In the genomic region with DNA sequence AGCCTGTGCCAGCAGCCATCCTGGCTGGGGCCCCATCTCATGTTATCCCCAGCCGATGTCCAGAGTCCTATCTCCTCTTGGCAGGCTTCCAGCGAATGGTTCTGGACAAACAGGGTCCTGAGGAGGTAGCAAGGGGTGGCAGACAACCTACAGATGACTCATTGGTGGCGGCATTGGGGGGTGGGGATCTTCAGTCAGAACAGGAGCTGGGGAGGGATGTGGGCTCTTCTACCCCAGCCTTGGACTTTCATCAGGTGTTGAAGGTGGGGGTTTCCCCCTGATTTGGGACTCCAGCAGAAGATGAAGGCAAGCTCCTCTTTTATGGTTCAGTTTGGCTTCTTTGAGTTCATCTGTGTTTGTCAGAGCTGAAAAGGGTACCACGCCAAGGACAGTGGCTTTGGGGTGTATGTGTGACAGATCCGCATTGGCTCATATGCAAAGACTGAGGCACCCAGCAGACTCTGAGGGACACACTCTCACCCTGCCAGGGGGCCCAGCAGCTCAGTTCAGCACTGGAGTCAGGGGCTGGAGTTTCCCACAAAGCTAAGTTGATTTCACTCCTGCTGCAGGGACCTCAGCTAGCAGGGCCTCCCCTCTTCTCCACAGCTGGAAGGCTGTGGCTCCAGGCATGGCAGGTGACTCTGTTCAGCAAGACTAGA, we compare ENCODE assay signal across 15 mouse cellular contexts. TPM values are rescaled to one million over a fixed set of nuclear protein-coding genes. Genes with fewer than 3 reads are reported as not detected.
A peak's percentile ranks its signal among the peaks of the same experiment; 100 is the strongest.
DNase-seq lines count a peak whose midpoint lies in the region; ATAC-seq and TF ChIP-seq lines count a peak whose summit lies in the region.
"Had no signal": no experiment of that assay in that cellular context is flagged by ENCODE, and none has a peak within 500 bp of the region (broad histone marks: within the 10 kb centered on the region; RNA-seq: fewer than 3 reads in every experiment).

No protein-coding gene starts in this region.

- peaks cover under 1% of the 10 kb centered on the region; the same call in 1 of the 2 replicates for H3K4me1 ChIP-seq in heart, postnatal 0 days (ENCODE audit: control insufficient read depth, insufficient read depth)
- H3K4me1 ChIP-seq in testis, adult 2 months (ENCODE audit: control insufficient read depth, insufficient read depth, low read length), result peaks cover 12% of the 10 kb centered on the region
- H3K4me1 ChIP-seq in forebrain, embryonic 16.5 days (replicated peaks; ENCODE audit: control insufficient read depth, insufficient read depth, low read length), result peaks cover 9% of the 10 kb centered on the region; the same call in 1 of the 2 replicates

- intact Hi-C loops in heart, postnatal 36 days (cut with DNase I), result no loop called here

- no peak overlapping the region for H3K9ac ChIP-seq in heart, postnatal 0 days (replicated peaks; ENCODE audit: low read depth, low read length)
- H3K9ac ChIP-seq in forebrain, embryonic 16.5 days (replicated peaks; ENCODE audit: low read depth, low read length), result no peak overlapping the region

- peaks cover 12% of the 10 kb centered on the region for H3K27me3 ChIP-seq in heart, postnatal 0 days (ENCODE audit: control insufficient read depth, insufficient read depth, low read length)
- H3K27me3 ChIP-seq in testis, adult 2 months (ENCODE audit: control insufficient read depth, insufficient read depth, low read length), result no peaks in the 10 kb centered on the region
- peaks cover 24% of the 10 kb centered on the region for H3K27me3 ChIP-seq in forebrain, embryonic 16.5 days (replicated peaks; ENCODE audit: control insufficient read depth, insufficient read depth, low read length)

- WGBS in heart, postnatal 0 days, result 45% methylated on average over 5 of the region's 5 CpGs
- WGBS in forebrain, embryonic 16.5 days, result 68% methylated on average over 5 of the region's 5 CpGs

- TF ChIP-seq POLR2A in testis, adult 2 months (IDR thresholded peaks at IDR 0.05; ENCODE audit: control insufficient read depth, low read depth, low read length), result no peak

- no peaks in the 10 kb centered on the region for H3K36me3 ChIP-seq in heart, postnatal 0 days (replicated peaks; ENCODE audit: control insufficient read depth, insufficient read depth, low read length)
- no peaks in the 10 kb centered on the region for H3K36me3 ChIP-seq in testis, adult 2 months (ENCODE audit: control insufficient read depth, insufficient read depth, low read length)
- H3K36me3 ChIP-seq in forebrain, embryonic 16.5 days (ENCODE audit: control insufficient read depth, insufficient read depth), result no peaks in the 10 kb centered on the region
- H3K36me3 ChIP-seq: forebrain, embryonic 10.5 days had no signal

- no peak for TF ChIP-seq CTCF in heart, postnatal 0 days (IDR thresholded peaks at IDR 0.05; ENCODE audit: low read depth)
- no peak for TF ChIP-seq CTCF in testis, adult 2 months (IDR thresholded peaks at IDR 0.05; ENCODE audit: control insufficient read depth, insufficient read depth, insufficient replicate concordance, low read depth, low read length)

- no peak for DNase-seq in heart, postnatal 0 days (ENCODE audit: low spot score)
- no peak for DNase-seq in heart, postnatal 36 days
- DNase-seq in testis, postnatal 14 days (ENCODE audit: low spot score), result no peak
- DNase-seq in natural killer cell, adult 2 months (ENCODE audit: low spot score in 2 of 2), result peak; percentile 86 to 91
- DNase-seq: gastrocnemius, postnatal 25 days had no signal

- H3K4me3 ChIP-seq in heart, postnatal 0 days (ENCODE audit: low read depth, low read length), result no peak overlapping the region
- H3K4me3 ChIP-seq in testis, adult 2 months (ENCODE audit: control insufficient read depth, low read depth, low read length), result peak overlapping the region; percentile 40
- no peak overlapping the region for H3K4me3 ChIP-seq in forebrain, embryonic 16.5 days (replicated peaks; ENCODE audit: low read length)
- H3K4me3 ChIP-seq: forebrain, embryonic 10.5 days; layer of hippocampus, adult 2 months had no signal

- H3K9me3 ChIP-seq in heart, postnatal 0 days (replicated peaks; ENCODE audit: control insufficient read depth, low read length), result no peaks in the 10 kb centered on the region
- no peaks in the 10 kb centered on the region for H3K9me3 ChIP-seq in forebrain, embryonic 16.5 days (ENCODE audit: control insufficient read depth, low read length)
- H3K9me3 ChIP-seq: forebrain, embryonic 10.5 days had no signal

- peak overlapping the region; percentile 17; the same call in 1 of the 2 replicates for H3K4me2 ChIP-seq in heart, postnatal 0 days (ENCODE audit: low read depth, low read length)
- no peak overlapping the region for H3K4me2 ChIP-seq in forebrain, embryonic 16.5 days (ENCODE audit: low read length)

- peak overlapping the region; percentile 49; the same call in 1 of the 2 replicates for H3K27ac ChIP-seq in heart, postnatal 0 days (ENCODE audit: low read depth)
- H3K27ac ChIP-seq in testis, adult 2 months (ENCODE audit: control insufficient read depth, insufficient read depth, low read depth, low read length), result no peak overlapping the region
- H3K27ac ChIP-seq in forebrain, embryonic 16.5 days (ENCODE audit: low read length), result no peak overlapping the region
- H3K27ac ChIP-seq: forebrain, embryonic 10.5 days; layer of hippocampus, adult 2 months had no signal

- no peak for TF ChIP-seq EP300 in heart, postnatal 0 days (IDR thresholded peaks at IDR 0.05; ENCODE audit: low read depth)

- ATAC-seq in heart, postnatal 0 days (ENCODE audit: insufficient read depth, low read depth), result no peak
- no peak for ATAC-seq in forebrain, embryonic 16.5 days
- no peak for ATAC-seq in erythroid progenitor cell, adult 5-6 weeks (replicated peaks; ENCODE audit: low FRiP score, poor library complexity, severe bottlenecking)
- ATAC-seq in frontal cortex, adult (ENCODE audit: low TSS enrichment), result no peak

RNA-seq across cellular contexts. Expression of gene Dusp2, which starts 1.9 kb away (rescaled TPM):
- 6.8 and 13.8 TPM in 2 replicates for total RNA-seq in heart, postnatal 0 days (2014; rRNA removed; ENCODE audit: low replicate concordance)
- 5.1 and 7.3 TPM in 2 replicates for polyA plus RNA-seq in heart, postnatal 0 days (2015; fragmentation: Nextera tagmentation; extraction: Ambion mirVana)
- total RNA-seq in heart, postnatal 36 days (2021), result under 1 TPM; 0.36 to 0.38 TPM
- polyA plus RNA-seq in testis, adult 2 months (2012; rRNA removed), result 6.7 and 9.6 TPM in 2 replicates
- polyA plus RNA-seq in forebrain, embryonic 16.5 days (2015; fragmentation: Nextera tagmentation; extraction: Ambion mirVana), result 6.6 and 7.7 TPM in 2 replicates
- 14.8 and 24.7 TPM in 2 replicates for total RNA-seq in erythroid progenitor cell, adult 5-6 weeks (2015; ENCODE audit: low replicate concordance)
- total RNA-seq in erythroid progenitor cell, adult 5-6 weeks (2017; ENCODE audit: low replicate concordance), result 3.1 and 16.0 TPM in 2 replicates

RNA-seq across cellular contexts. Expression of gene Astl, which starts 4.4 kb away (rescaled TPM):
- not detected in 2 replicates for total RNA-seq in heart, postnatal 0 days (2014; rRNA removed; ENCODE audit: low replicate concordance)
- polyA plus RNA-seq in heart, postnatal 0 days (2015; fragmentation: Nextera tagmentation; extraction: Ambion mirVana), result not detected in 2 replicates
- not detected for total RNA-seq in heart, postnatal 36 days (2021)
- not detected in 2 replicates for polyA plus RNA-seq in testis, adult 2 months (2012; rRNA removed)
- polyA plus RNA-seq in forebrain, embryonic 16.5 days (2015; fragmentation: Nextera tagmentation; extraction: Ambion mirVana), result not detected in 2 replicates
- not detected in 2 replicates for total RNA-seq in erythroid progenitor cell, adult 5-6 weeks (2015; ENCODE audit: low replicate concordance)
- not detected in 2 replicates for total RNA-seq in erythroid progenitor cell, adult 5-6 weeks (2017; ENCODE audit: low replicate concordance)
- total RNA-seq: gastrocnemius, postnatal 25 days; layer of hippocampus, adult 2 months had no signal
- polyA plus RNA-seq: cortical plate, adult 2 months; forebrain, embryonic 10.5 days; hindbrain, embryonic 11.5 days; neural tube, embryonic 11.5 days; urinary bladder, adult 2 months had no signal

RNA-seq across cellular contexts. Expression of gene Adra2b, which starts 28.9 kb away (rescaled TPM):
- 1.1 and 2.0 TPM in 2 replicates for total RNA-seq in heart, postnatal 0 days (2014; rRNA removed; ENCODE audit: low replicate concordance)
- polyA plus RNA-seq in heart, postnatal 0 days (2015; fragmentation: Nextera tagmentation; extraction: Ambion mirVana), result 0.67 and 0.71 TPM in 2 replicates
- total RNA-seq in heart, postnatal 36 days (2021), result 1 to 10 TPM in 1 of 2 experiments, under 1 TPM in 1; 0.80 to 1.2 TPM
- polyA plus RNA-seq in testis, adult 2 months (2012; rRNA removed), result 0.16 and 0.17 TPM in 2 replicates
- 0.62 and 0.68 TPM in 2 replicates for polyA plus RNA-seq in forebrain, embryonic 16.5 days (2015; fragmentation: Nextera tagmentation; extraction: Ambion mirVana)
- not detected in 2 replicates for total RNA-seq in erythroid progenitor cell, adult 5-6 weeks (2015; ENCODE audit: low replicate concordance)
- not detected in 2 replicates for total RNA-seq in erythroid progenitor cell, adult 5-6 weeks (2017; ENCODE audit: low replicate concordance)

Comparison
In these comparisons a context has a peak if more than half of its experiments do, and no peak if none do; other contexts are left out.
1. DNase-seq: peak in natural killer cell, adult 2 months (2 of 2); none in heart, postnatal 0 days (single experiment), heart, postnatal 36 days (0 of 2) and testis, postnatal 14 days (single experiment).